Mouse (Mus musculus) liver, embryonic 11.5 days (tissue): Measurements from ENCODE around the gene Frmd5. TPM values are rescaled to one million over a fixed set of nuclear protein-coding genes. Genes with fewer than 3 reads are reported as not detected.

ENCODE experiments used
- ATAC-seq: fragments of 200-750 bp; cut with Nextera tagmentation; replicated peaks from 2 replicates; pipeline ENCODE4 v1.8.0; 2017; ENCODE audit warnings: moderate number of reproducible peaks, mild to moderate bottlenecking, moderate TSS enrichment, moderate library complexity; ENCODE audit not compliant: low FRiP score
- DNase-seq: peaks from one replicate; pipeline ENCODE4 v3.0.0-alpha.2; 2017; ENCODE audit warnings: low spot score
- H3K27ac ChIP-seq: fragments of 300-500 bp; sonication (generic); 2 replicates; pipeline ENCODE4 v1.5.1; 2014; ENCODE audit warnings: mild to moderate bottlenecking, low read depth, low read length, control low read depth
- H3K27me3 ChIP-seq: fragments of 300-500 bp; sonication (generic); replicated peaks from 2 replicates; pipeline ENCODE4 v1.6.1; 2014; ENCODE audit warnings: low read length, mixed read lengths; ENCODE audit not compliant: control insufficient read depth, insufficient read depth
- H3K36me3 ChIP-seq: fragments of 300-500 bp; sonication (generic); 2 replicates; pipeline ENCODE4 v1.6.1; 2014; ENCODE audit warnings: mild to moderate bottlenecking, low read length, moderate library complexity, mixed read lengths; ENCODE audit not compliant: control insufficient read depth, insufficient read depth
- H3K4me1 ChIP-seq: fragments of 300-500 bp; sonication (generic); replicated peaks from 2 replicates; pipeline ENCODE4 v1.6.1; 2014; ENCODE audit warnings: low read length, mixed read lengths; ENCODE audit not compliant: control insufficient read depth, insufficient read depth
- H3K4me2 ChIP-seq: fragments of 300-500 bp; sonication (generic); 2 replicates; pipeline ENCODE4 v1.6.1; 2014; ENCODE audit warnings: mild to moderate bottlenecking, control low read depth, moderate library complexity
- H3K4me3 ChIP-seq: fragments of 300-500 bp; sonication (generic); 2 replicates; pipeline ENCODE4 v1.5.1; 2014; ENCODE audit warnings: low read depth, low read length, control low read depth
- H3K9ac ChIP-seq: fragments of 300-500 bp; sonication (generic); 2 replicates; pipeline ENCODE4 v1.6.1; 2014; ENCODE audit warnings: low read depth, low read length, control low read depth
- H3K9me3 ChIP-seq: fragments of 300-500 bp; sonication (generic); 2 replicates; pipeline ENCODE4 v1.6.1; 2016; ENCODE audit warnings: low read length, inconsistent platforms, mixed read lengths; ENCODE audit not compliant: control insufficient read depth
- WGBS: fragments of 180-500 bp; shearing (Covaris S2); extraction: QIAGEN DNeasy Blood & Tissue Kit; methylation state at CpG from one replicate; pipeline ENCODE4 v1.1.7; 2014; 5-methylcytosine and 5-hydroxymethylcytosine counted together
- polyA plus RNA-seq: library from polyadenylated mRNA; unstranded; fragments of >200 nt; fragmentation: Nextera tagmentation; extraction: Ambion mirVana; gene quantifications from 2 replicates; pipeline ENCODE4 v1.2.1, GENCODE M21; 2014

Frmd5 gene
- polyA plus RNA-seq, 1 experiment from 2014 or later = 0.96 TPM

DNA sequence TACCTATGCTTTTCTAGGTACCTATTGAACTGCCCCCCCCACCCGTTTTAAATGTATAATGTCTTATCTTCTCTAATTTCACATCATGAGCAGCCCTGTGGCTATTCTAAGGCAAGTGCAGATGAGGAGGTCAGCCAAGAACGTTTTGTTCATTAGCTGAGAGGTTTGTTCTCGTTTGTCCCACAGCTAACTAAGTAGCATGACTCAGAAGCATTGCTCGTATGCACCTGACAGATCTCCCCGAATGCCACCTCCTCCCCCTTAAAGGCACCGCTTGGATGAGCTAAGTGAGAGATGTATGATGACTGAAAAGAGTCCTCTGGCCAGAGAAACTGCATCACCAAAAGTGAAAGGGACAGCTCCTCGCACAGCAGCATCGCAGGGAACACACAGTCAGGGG, 132.7 kb downstream of the Frmd5 start:
- no peaks in the 10 kb centered on the region for H3K9me3 ChIP-seq
- ATAC-seq (no peak), DNase-seq (no peak)
- WGBS = 63% methylated on average over 8 of the region's 8 CpGs
- no peaks in the 10 kb centered on the region for H3K4me1 ChIP-seq
- no peak overlapping the region for H3K4me2 ChIP-seq
- H3K27me3 ChIP-seq = no peaks in the 10 kb centered on the region
- no peak overlapping the region for H3K9ac ChIP-seq
- H3K36me3 ChIP-seq = no peaks in the 10 kb centered on the region
- no peak overlapping the region for H3K27ac ChIP-seq
- H3K4me3 ChIP-seq = no peak overlapping the region

DNA sequence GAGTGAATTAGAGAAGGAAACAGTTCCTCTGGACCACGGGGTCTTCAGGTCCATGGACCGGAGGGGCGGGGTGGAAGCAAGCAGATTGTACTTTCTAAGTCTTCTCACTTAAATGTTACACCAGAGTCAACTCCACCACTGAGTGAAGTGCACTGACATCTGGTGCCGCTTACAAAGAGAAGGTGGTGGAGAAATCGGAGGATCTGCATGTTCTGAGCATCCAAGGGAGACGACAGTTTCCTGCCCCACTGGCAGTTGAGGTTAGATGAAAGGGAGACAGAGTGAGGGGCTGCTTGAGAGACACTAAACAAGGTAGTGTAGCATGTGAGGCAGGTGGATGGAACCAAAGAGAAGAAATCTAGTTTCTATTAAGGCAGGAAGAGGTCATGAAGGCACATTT, 137.0 kb downstream of the Frmd5 start:
- Histone ChIP-seq H3K9ac (no peak overlapping the region), H3K4me3 (no peak overlapping the region), H3K4me1 (no peaks in the 10 kb centered on the region), H3K9me3 (no peaks in the 10 kb centered on the region), H3K4me2 (no peak overlapping the region), H3K27ac (no peak overlapping the region), H3K36me3 (no peaks in the 10 kb centered on the region), H3K27me3 (no peaks in the 10 kb centered on the region)
- no peak for ATAC-seq
- WGBS = 73% methylated on average over 6 of the region's 6 CpGs
- DNase-seq = no peak

DNA sequence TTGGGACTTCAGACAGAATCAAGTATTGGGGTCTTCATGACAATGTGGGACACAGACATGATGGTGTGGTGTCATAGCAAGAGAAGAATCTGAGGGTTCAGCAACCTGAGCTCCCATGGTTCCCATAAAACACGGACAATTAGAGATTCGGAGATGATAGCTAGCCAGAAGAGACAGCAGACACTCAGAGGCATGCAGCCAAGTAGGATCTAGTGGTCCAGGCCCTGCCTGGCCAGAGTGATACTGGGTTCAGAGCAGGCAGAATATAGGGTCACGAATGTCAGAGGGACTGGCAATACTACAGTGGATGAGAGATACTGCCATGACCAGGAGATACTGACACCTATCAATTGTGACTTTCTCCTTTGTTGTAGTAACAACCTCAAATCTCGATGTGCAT, 138.6 kb downstream of the Frmd5 start:
- DNase-seq = no peak
- Histone ChIP-seq H3K27ac (no peak overlapping the region), H3K36me3 (no peaks in the 10 kb centered on the region), H3K4me2 (no peak overlapping the region), H3K4me1 (no peaks in the 10 kb centered on the region), H3K27me3 (no peaks in the 10 kb centered on the region), H3K9ac (no peak overlapping the region), H3K9me3 (no peaks in the 10 kb centered on the region), H3K4me3 (no peak overlapping the region)
- 86% methylated on average over 4 of the region's 4 CpGs for WGBS
- ATAC-seq = no peak

DNA sequence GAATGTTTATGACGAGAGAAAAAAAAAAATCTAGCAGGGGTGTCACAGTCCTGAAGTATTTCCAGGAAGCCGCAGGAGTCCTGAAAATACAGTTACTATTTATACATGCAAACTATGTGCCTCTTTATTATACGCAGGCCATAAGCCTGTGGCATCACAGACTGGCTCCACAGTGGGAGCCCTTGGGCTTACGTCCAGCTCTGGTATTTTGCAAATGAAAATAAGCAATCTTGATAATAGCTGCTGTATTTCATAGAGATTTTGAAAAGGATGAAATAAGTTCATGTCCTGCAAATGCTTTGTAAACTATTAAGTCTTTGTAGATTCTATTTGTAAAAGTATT, 145.8 kb downstream of the Frmd5 start:
- no peak overlapping the region for H3K4me2 ChIP-seq
- WGBS = 83% methylated on average over 4 of the region's 4 CpGs
- ATAC-seq = no peak

DNA sequence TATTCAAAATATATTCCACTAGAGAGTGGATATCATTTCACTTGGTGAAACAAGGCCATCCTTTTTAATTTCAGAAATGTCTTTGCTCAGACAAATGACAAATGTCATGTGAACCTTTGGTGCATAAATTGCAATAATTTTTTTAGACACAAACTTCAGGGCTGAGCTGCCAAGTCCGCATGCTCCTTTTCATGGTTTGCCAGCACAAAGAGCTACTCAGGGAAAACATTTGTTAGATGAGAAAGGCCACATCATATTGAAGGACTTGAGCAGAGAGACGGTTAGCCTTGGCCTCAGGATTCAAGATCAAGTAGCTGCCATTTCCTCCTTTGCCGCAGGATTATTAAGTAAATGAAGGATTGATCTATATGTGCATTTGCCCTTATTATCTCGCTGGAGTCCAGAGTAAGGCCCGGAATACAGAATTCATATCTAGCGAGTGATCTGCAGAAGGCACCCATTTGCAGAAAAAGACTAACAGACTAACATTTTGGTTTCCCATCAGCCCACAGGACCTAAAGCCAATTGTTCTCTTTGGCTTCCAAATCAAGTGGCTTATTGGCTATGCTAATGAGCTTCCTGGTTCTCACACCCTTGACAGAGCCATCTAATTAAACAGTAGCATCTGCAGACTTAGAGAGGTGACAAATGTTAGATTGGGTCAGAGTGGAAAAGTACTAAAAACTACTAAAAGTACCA, 146.3 kb downstream of the Frmd5 start:
- no peak overlapping the region for H3K4me2 ChIP-seq
- no peak overlapping the region for H3K9ac ChIP-seq
- H3K9me3 ChIP-seq = no peaks in the 10 kb centered on the region
- H3K36me3 ChIP-seq = no peaks in the 10 kb centered on the region
- DNase-seq (no peak), ATAC-seq (no peak)
- no peak overlapping the region for H3K4me3 ChIP-seq
- WGBS = 74% methylated on average over 6 of the region's 6 CpGs
- H3K27ac ChIP-seq = no peak overlapping the region
- H3K4me1 ChIP-seq = no peaks in the 10 kb centered on the region
- H3K27me3 ChIP-seq = no peaks in the 10 kb centered on the region

More for the DNA sequence above, 145.8 kb downstream of the Frmd5 start:
- no peaks in the 10 kb centered on the region for H3K27me3 ChIP-seq
- no peak overlapping the region for H3K4me3 ChIP-seq
- no peak overlapping the region for H3K27ac ChIP-seq
- no peak for DNase-seq
- no peaks in the 10 kb centered on the region for H3K9me3 ChIP-seq
- no peaks in the 10 kb centered on the region for H3K36me3 ChIP-seq
- no peak overlapping the region for H3K9ac ChIP-seq
- H3K4me1 ChIP-seq = no peaks in the 10 kb centered on the region

DNA sequence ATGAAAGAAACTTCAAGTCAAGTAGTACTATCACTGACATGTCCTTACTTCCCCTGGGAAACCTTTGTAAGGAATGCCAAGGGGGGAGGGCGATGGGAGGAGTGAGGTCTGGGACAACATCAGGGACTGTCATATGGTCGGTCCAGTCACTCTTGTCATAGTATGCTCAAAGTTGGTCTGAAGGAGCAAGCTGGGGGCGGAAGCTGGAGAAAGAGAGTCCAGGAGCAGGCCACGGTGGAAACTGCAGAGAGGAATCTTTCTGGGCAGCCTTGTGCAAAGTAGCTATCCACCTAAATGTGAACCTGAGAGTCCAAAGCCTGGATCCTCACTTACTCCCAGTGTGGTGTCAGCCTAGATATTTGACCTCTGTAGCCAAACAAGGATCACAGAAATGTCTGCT, 147.5 kb downstream of the Frmd5 start:
- Histone ChIP-seq H3K4me1 (no peaks in the 10 kb centered on the region), H3K27ac (no peak overlapping the region), H3K9ac (no peak overlapping the region), H3K4me2 (no peak overlapping the region), H3K27me3 (no peaks in the 10 kb centered on the region), H3K4me3 (no peak overlapping the region), H3K36me3 (no peaks in the 10 kb centered on the region), H3K9me3 (no peaks in the 10 kb centered on the region)
- DNase-seq = no peak
- ATAC-seq = no peak
- 84% methylated on average over 4 of the region's 4 CpGs for WGBS

DNA sequence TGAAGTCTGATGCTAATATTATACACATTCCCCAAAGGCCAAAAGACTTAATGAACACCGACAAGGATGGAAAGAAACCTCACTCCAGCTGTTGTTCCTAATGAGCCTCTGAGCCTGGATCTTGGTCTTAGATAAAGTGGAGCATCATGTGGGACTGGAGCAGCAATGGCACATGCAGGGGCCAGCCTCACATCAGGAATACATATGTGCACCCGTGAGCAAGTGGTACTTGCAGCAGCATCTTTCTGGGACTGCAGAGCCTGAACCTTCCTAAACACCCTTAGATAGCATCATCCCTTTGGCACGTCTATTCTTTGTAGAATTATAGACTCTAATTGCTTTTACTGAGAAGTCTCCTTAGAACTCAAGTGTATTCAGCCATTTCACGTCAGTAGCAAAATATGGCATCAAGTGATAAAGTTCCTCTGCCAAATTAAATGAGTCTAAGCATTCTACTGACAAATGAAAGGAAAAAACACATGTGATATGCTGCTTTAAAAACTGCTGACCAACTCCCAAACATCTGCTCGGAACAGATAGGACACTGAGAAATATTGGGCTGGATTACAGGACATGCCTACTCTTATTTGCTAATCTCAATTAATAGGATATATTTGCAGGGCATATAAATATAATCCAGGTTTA, 148.6 kb downstream of the Frmd5 start:
- Histone ChIP-seq H3K9me3 (no peaks in the 10 kb centered on the region), H3K9ac (no peak overlapping the region), H3K4me2 (no peak overlapping the region), H3K36me3 (no peaks in the 10 kb centered on the region), H3K27me3 (no peaks in the 10 kb centered on the region), H3K4me1 (no peaks in the 10 kb centered on the region), H3K27ac (no peak overlapping the region), H3K4me3 (no peak overlapping the region)
- DNase-seq (no peak), ATAC-seq (peak; percentile 49)
- 70% methylated on average over 5 of the region's 5 CpGs for WGBS

DNA sequence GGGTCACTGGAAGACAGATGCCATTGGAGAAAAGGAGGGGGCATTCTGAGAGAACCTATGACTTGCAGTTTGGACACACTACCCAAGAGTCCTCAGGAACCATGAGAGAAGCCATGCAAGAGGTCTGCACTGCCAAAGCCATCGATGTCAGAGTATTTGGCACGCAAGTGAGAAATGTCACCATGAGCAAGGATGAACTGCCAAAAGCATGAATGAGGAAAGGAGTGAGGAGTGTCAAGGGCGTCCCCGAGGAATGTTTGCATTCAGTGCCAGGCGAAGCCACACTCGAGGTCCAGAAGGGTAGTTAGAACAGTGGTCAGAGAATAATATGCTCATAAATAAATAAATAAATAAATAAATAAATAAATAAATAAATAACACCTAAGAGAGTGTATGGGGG, 150.9 kb downstream of the Frmd5 start:
- Histone ChIP-seq H3K36me3 (no peaks in the 10 kb centered on the region), H3K4me3 (no peak overlapping the region), H3K9ac (no peak overlapping the region), H3K4me1 (no peaks in the 10 kb centered on the region), H3K4me2 (no peak overlapping the region), H3K27ac (no peak overlapping the region), H3K27me3 (no peaks in the 10 kb centered on the region), H3K9me3 (no peaks in the 10 kb centered on the region)
- ATAC-seq (no peak), DNase-seq (no peak)
- WGBS = 91% methylated on average over 6 of the region's 6 CpGs

DNA sequence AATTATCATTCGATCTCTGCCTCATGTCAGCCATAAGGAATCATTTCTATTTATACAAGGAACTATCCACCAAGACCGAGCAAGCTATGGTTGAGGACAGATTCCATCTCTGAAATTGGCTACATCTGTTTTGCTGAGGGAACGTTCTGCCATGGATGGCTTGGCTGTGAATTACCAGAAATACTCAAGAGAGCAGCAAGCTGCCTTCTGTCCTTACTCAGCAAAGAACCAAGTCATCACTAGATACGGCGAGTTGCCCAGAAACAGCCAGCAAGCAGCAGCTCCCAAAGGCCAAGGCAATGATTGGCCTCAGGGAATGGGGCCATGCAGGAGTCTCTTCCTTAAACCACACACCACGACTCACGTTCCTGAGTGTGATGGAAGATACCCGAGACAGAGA, 151.8 kb downstream of the Frmd5 start:
- Histone ChIP-seq H3K36me3 (no peaks in the 10 kb centered on the region), H3K27ac (no peak overlapping the region), H3K4me1 (no peaks in the 10 kb centered on the region), H3K9me3 (no peaks in the 10 kb centered on the region), H3K4me2 (no peak overlapping the region), H3K27me3 (no peaks in the 10 kb centered on the region), H3K9ac (no peak overlapping the region), H3K4me3 (no peak overlapping the region)
- no peak for ATAC-seq
- DNase-seq = no peak
- 73% methylated on average over 8 of the region's 8 CpGs for WGBS
